Mouse (Mus musculus): ENCODE data around the gene Tmem216.

DNA sequence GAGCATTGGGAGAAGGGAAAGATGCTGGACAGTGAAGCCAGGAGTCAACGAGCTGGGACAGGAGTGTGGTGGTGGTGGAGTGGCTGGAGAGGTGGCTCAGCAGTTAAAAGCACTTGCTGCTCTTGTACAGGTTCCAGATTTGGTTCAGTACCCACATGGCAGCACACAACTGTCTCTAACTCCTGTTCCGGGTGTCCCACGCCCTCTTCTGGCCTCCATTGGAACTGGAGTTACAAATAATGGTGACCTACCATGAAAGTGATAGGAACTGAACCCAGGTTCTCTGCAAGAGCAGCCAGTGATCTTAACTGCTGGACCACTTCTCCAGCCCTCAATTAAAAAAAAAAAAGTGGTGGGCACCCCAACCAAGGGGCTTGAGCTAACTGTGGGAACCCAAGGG is 42.1 kb upstream of the Tmem216 start:
- TF ChIP-seq POLR2A (IDR thresholded peaks at IDR 0.05; ENCODE audit: insufficient read depth, low read depth, low read length) = no peak
- no peak for TF ChIP-seq CTCF (IDR thresholded peaks at IDR 0.05; ENCODE audit: insufficient read depth, low read depth, low read length)
